Mouse (Mus musculus) layer of hippocampus, adult 8-10 months (tissue): ENCODE measurements around the gene Abhd17b. TPM values are rescaled to one million over a fixed set of nuclear protein-coding genes. Genes with fewer than 3 reads are reported as not detected.
"Not testable (repeated sequence)": the region's sequence is repeated elsewhere in the genome, so short reads cannot be mapped to it uniquely, and the experiment has no call there.

ENCODE experiments used
- DNase-seq, 2 experiments: peaks; one replicate each; pipeline ENCODE4 v3.0.0; 2022; ENCODE audit warnings: low spot score in 2 of 2
- total RNA-seq, 4 experiments: library from RNA; stranded (reverse); gene quantifications; 2 replicates each; pipeline ENCODE4 v1.2.4; 2022

The Abhd17b gene
- 10 to 100 TPM; 37.0 to 40.7 (median 37.7) TPM for total RNA-seq

- peak in 1 of 2 experiments; percentile 29 for DNase-seq
These were observed at the start of gene Abhd17b for GRCm38 (mm10) chr19:21653172-21653981. Abhd17b (plus strand) TSS chr19:21653185.

DNA sequence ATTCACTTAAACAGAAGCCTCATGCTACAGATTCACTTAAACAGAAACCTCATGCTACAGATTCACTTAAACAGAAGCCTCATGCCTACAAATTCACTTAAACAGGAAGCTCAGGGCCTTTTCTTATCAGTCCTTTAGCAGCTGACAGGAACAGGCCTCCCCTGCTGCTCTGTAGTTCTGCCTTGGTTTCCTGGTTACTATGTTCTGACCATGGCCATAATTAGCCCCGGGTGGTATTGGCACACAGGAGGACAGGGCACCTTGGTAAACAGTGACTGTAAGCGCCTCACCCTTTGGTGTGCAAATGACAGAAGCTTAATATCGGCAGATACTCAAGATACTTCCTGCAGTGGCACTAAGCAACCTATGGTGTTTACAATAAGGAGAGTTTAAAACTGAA is 49.1 kb upstream of the Abhd17b start:
- no peak for DNase-seq

DNA sequence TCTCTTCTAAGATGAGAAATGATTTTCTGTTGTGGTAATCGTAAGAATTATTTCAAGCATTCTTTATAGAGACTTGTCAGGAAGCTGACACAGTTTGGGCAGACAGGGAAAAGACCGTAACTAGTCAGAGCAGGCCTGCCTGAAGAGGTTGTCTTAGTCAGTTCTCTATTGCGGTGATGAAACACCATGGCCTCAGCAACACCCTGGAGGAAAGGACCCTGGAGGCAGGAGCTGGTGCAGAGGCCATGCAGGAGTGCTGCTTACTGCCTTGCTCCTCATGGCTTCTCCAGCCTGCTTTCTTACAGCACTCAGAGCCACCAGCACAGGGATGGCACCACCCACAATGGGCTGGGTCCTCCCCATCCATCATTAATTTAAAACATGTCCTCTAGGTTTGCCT is 47.7 kb upstream of the Abhd17b start:
- no peak for DNase-seq

DNA sequence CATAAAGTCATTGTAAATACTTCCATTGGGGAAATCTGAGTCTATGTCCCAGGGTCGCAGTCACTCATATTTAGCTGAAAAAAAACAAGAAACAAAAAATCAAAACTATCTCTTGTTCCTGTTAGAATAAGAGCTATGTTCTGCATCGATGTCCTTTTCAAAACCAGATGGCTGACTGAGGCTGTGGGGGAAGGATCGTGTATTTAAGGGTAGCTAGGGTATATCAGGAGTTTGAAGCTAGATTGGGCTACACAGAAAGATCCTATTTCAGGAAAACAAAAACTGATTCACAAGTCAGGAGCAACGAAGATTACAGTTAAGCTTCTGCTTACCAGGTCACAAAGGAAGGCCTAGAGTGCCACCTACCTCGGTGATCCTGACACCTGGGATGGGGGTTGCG is 42.7 kb upstream of the Abhd17b start:
- no peak for DNase-seq

- DNase-seq = no peak
These were observed 41.7 kb upstream of the Abhd17b start for GRCm38 (mm10) chr19:21611297-21611696.

GRCm38 (mm10) chr19:21611725-21612575 is 41.0 kb upstream of the Abhd17b start:
- DNase-seq = no peak

GRCm38 (mm10) chr19:21615801-21616200 is 37.2 kb upstream of the Abhd17b start:
- DNase-seq = no peak

- no peak for DNase-seq
These were observed 29.4 kb upstream of the Abhd17b start for GRCm38 (mm10) chr19:21623410-21624147.

GRCm38 (mm10) chr19:21624148-21624535 is 28.8 kb upstream of the Abhd17b start:
- DNase-seq = no peak

DNA sequence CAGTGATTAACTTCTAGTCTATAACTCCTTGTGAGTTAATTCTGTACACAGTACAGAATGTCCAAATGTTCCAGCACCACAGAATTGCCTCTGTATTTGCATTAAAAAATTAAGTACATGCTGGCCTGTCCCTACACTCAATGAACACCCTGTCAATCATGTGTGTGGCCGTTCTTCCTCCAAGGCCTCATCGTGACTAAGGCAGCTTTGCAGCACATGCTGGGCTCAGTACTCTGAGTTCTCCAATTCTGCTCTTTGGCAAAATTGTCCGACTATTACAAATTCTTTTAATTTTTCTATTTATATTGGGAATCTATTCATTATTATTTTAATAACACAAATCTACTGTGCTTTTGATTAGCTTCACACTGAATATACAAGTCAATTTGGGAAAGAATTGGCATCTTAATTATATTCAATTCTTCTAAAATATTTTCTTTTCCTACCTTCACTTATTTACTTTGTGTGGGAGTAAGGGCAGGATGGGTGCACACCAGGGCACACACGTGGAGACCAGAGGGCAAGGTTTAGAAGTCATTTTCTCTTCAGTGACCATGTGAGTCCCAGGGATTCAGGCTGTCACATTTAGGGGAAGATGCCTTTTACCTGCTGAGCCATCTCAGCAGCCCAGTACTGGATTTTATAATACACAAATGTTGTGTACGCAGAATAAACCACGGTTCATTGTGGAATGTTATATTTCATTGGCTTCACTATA is 26.6 kb upstream of the Abhd17b start:
- no peak for DNase-seq

DNA sequence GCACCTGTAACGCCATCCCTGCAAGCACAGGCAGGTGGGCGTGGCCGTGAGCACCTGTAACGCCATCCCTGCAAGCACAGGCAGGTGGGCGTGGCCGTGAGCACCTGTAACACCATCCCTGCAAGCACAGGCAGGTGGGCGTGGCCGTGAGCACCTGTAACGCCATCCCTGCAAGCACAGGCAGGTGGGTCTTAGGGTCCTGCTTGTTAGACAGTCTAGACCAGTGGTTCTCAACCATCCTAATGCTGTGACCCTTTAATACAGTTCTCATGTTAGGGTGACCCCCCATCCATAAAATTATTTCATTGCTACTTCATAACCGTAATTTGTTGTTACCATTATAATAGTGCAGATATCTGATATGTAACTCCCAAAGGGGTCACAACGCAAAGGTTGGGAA is 24.5 kb upstream of the Abhd17b start:
- not testable (repeated sequence) for DNase-seq

GRCm38 (mm10) chr19:21629030-21629429 is 24.0 kb upstream of the Abhd17b start:
- no peak for DNase-seq

GRCm38 (mm10) chr19:21629501-21629900 is 23.5 kb upstream of the Abhd17b start:
- DNase-seq = peak; percentile 22 to 32

- no peak for DNase-seq
These were observed 22.2 kb upstream of the Abhd17b start for GRCm38 (mm10) chr19:21630656-21631331.

DNA sequence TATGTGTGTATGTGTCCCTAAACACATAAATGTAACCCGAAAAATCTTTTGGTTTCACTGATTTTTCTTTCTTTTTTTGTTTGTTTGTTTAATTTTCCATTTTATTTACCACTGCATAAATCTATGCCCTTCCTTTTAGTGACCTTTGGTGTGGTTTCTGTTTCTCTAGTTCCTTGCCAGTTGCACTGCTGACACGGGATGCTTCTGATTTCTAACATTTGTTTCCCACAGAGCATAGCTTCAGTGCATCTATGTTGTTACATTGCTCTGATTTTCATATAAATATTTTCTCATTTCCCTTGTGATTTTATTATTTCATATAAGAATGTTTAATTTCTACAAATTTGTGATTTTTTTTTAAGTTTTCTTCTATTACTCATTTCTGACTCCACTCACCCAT is 17.6 kb upstream of the Abhd17b start:
- DNase-seq = no peak

GRCm38 (mm10) chr19:21636907-21637306 is 16.1 kb upstream of the Abhd17b start:
- no peak for DNase-seq

- no peak for DNase-seq
These were observed 15.3 kb upstream of the Abhd17b start for GRCm38 (mm10) chr19:21637672-21638071.

DNA sequence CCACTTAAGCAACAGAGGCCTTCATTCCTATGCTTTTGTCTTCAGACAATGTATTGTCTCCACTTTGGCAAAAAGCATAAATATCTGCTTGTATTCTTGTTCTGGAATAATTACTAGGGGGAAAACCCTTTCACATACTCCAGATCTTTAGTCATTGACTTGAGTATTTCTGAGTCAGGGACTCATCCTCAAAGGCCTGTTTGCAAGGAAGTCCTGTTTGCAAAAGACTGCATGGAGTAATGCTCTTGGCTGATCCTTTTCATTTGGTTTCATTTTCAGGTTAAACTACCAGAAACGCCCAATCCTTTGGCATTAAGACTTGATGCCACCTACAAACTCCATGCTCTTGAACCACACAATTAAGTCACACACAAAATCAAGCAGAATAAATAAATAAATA is 9.1 kb upstream of the Abhd17b start:
- DNase-seq = no peak

DNA sequence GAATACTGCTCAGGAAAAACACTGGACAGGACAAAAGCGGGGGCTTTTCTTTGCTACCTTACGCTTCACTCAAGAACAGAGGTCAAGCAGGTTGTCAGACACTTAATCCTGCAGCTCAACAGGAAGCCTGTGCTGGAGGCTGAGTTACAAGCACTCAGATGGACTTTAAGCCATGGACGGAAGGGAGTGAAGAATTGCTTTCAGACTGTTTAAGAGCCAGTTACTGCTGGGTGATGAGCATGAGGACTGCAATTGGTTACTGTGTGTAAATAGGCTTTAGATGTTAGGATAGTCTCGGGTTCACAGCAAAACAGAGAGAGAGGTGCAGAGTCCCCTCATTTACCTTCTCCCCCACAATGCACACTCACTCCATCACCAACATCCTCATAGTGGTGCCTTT is 7.7 kb upstream of the Abhd17b start:
- no peak for DNase-seq

DNA sequence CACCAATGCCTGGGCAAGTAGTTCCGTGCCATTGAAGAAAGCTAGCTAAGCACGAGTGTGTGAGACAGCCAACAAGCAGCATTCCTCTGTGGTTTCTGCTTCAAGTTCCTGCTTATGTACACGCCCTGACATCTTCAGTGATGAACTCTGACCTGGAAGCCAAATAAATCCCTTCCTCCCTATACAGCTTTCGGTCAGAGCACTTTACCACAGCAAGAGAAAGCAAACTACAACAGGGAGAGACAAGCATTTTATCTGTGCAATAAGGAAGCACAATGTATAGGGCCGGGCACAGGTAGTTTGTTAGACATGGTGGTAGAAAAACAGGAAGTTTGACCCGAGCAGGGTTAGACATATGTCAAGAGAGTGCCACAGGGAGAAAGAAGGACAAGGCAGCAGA is 6.8 kb upstream of the Abhd17b start:
- DNase-seq = no peak

DNA sequence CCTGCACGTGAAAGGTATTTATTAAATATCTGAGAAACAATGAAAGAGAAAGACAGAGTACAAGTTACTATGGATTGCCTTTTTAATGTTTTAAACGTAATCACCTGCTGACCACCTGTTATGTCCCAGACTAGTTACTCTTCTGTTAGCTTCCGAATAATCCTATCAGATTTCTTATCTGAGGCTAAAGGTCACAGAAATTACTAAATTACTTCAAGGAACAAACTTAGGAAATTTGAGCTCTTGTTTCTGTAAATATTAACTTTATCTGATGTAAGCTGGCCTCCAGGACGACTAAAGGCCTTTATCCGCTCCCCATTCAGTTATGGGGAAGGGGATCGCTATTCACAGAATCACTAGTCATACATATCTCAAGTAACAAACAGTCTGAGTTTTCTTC is 1.3 kb upstream of the Abhd17b start:
- no peak for DNase-seq
